19 mouse cellular contexts compared by ENCODE assay signal in genomic region chr11:20165991-20166390, GRCm38 (mm10). TPM values are rescaled to one million over a fixed set of nuclear protein-coding genes. Genes with fewer than 3 reads are reported as not detected.
DNase-seq lines count a peak whose midpoint lies in the region; ATAC-seq and TF ChIP-seq lines count a peak whose summit lies in the region.
"Had no signal": no experiment of that assay in that cellular context is flagged by ENCODE, and none has a peak within 500 bp of the region (broad histone marks: within the 10 kb centered on the region; RNA-seq: fewer than 3 reads in every experiment).

No protein-coding gene starts in this region.

- H3K4me1 ChIP-seq in E14TG2a.4 (replicated peaks; ENCODE audit: low read depth, low read length) = peaks cover 48% of the 10 kb centered on the region
- H3K4me1 ChIP-seq in ES-E14 (ENCODE audit: control insufficient read depth in 2 of 2, insufficient read depth in 2 of 2, low read length in 2 of 2, poor library complexity in 1 of 2) = peaks cover 0 to 9% of the 10 kb centered on the region in 2 experiments; a peak in 2 of 4 replicates
- no peaks in the 10 kb centered on the region for H3K4me1 ChIP-seq in brown adipose tissue, adult 24 weeks (ENCODE audit: control insufficient read depth, insufficient read depth, insufficient read length, low read length)
- H3K4me1 ChIP-seq in forebrain, embryonic 13.5 days = no peaks in the 10 kb centered on the region
- H3K4me1 ChIP-seq: embryonic facial prominence, embryonic 12.5 days; heart, embryonic 10.5 days; hindbrain, embryonic 13.5 days had no signal

- H3K27me3 ChIP-seq in E14TG2a.4 (ENCODE audit: insufficient read depth, low read length) = no peaks in the 10 kb centered on the region
- H3K27me3 ChIP-seq in forebrain, embryonic 13.5 days = no peaks in the 10 kb centered on the region
- H3K27me3 ChIP-seq: embryonic facial prominence, embryonic 12.5 days; hindbrain, embryonic 13.5 days had no signal

- H3K9me3 ChIP-seq in E14TG2a.4 (ENCODE audit: low read length) = peaks cover 45% of the 10 kb centered on the region
- no peaks in the 10 kb centered on the region for H3K9me3 ChIP-seq in ES-E14 (ENCODE audit: control insufficient read depth, insufficient read depth, low read depth, low read length)
- no peaks in the 10 kb centered on the region for H3K9me3 ChIP-seq in forebrain, embryonic 13.5 days (replicated peaks)
- H3K9me3 ChIP-seq: embryonic facial prominence, embryonic 12.5 days; heart, embryonic 10.5 days; hindbrain, embryonic 13.5 days had no signal

- no peak for TF ChIP-seq CTCF in E14TG2a.4 (conservative IDR thresholded peaks at IDR 0.05; ENCODE audit: low read length)

- H3K36me3 ChIP-seq in E14TG2a.4 (ENCODE audit: insufficient read depth, low read length) = peaks cover 27% of the 10 kb centered on the region
- H3K36me3 ChIP-seq in ES-E14 (ENCODE audit: control insufficient read depth, insufficient read depth, low read length, poor library complexity, severe bottlenecking) = no peaks in the 10 kb centered on the region; the same call in 1 of the 2 replicates
- no peaks in the 10 kb centered on the region for H3K36me3 ChIP-seq in forebrain, embryonic 13.5 days (ENCODE audit: poor library complexity, severe bottlenecking)
- H3K36me3 ChIP-seq: embryonic facial prominence, embryonic 12.5 days; heart, embryonic 10.5 days; hindbrain, embryonic 13.5 days had no signal

- H3K4me2 ChIP-seq in forebrain, embryonic 13.5 days = no peak overlapping the region
- H3K4me2 ChIP-seq: embryonic facial prominence, embryonic 12.5 days; hindbrain, embryonic 13.5 days had no signal

- peak; percentile 28 for DNase-seq in adrenal gland, postnatal 14 days
- DNase-seq in adrenal gland, postnatal 25 days = no peak
- no peak for DNase-seq in ES-E14 (ENCODE audit: low read depth, low spot score)
- DNase-seq in cerebellum, adult 9-11 months = no peak
- DNase-seq: adrenal gland, postnatal 36 days; cerebellum, adult 11 months; cerebellum, adult 8-10 months; cerebellum, postnatal 25 days; gastrocnemius, postnatal 10 days; heart, adult 18-20 months; heart, postnatal 10 days had no signal

- in situ Hi-C loops in ES-E14 (cut with MboI; ENCODE audit: low sequenced_read_pairs in 2 of 2, unreplicated experiment in 2 of 2) = no loop called here

- H3K4me3 ChIP-seq in E14TG2a.4 (replicated peaks; ENCODE audit: low read length) = peak overlapping the region; percentile 43; the same call in 1 of the 2 replicates
- H3K4me3 ChIP-seq in ES-E14 (ENCODE audit: insufficient read depth in 1 of 2, low read depth in 1 of 2, low read length in 2 of 2, poor library complexity in 1 of 2, severe bottlenecking in 1 of 2) = peak overlapping the region in 1 of 2 experiments; percentile 34; a peak in 1 of 4 replicates
- H3K4me3 ChIP-seq in brown adipose tissue, adult 24 weeks (ENCODE audit: insufficient read depth, low read depth, low read length) = no peak overlapping the region
- no peak overlapping the region for H3K4me3 ChIP-seq in forebrain, embryonic 13.5 days
- H3K4me3 ChIP-seq: embryonic facial prominence, embryonic 12.5 days; heart, embryonic 10.5 days; hindbrain, embryonic 13.5 days had no signal

- 85% methylated on average over 4 of the region's 4 CpGs for WGBS in forebrain, embryonic 13.5 days

- no peak for ATAC-seq in forebrain, embryonic 13.5 days
- ATAC-seq: forebrain, embryonic 16.5 days; hindbrain, postnatal 0 days had no signal

- peak overlapping the region; percentile 64; the same call in 1 of the 2 replicates for H3K9ac ChIP-seq in ES-E14 (ENCODE audit: insufficient read depth, low read depth, low read length, poor library complexity, severe bottlenecking)
- no peak overlapping the region for H3K9ac ChIP-seq in forebrain, embryonic 13.5 days
- H3K9ac ChIP-seq: embryonic facial prominence, embryonic 12.5 days; hindbrain, embryonic 13.5 days had no signal

- peak overlapping the region; percentile 97 for H3K27ac ChIP-seq in ES-E14 (ENCODE audit: insufficient read depth, low read depth, low read length, poor library complexity, severe bottlenecking)
- H3K27ac ChIP-seq in brown adipose tissue, adult 24 weeks (replicated peaks; ENCODE audit: low read depth, low read length) = peak overlapping the region; percentile 87
- no peak overlapping the region for H3K27ac ChIP-seq in forebrain, embryonic 13.5 days
- H3K27ac ChIP-seq: embryonic facial prominence, embryonic 12.5 days; heart, embryonic 10.5 days; hindbrain, embryonic 13.5 days; hindbrain, postnatal 0 days had no signal

TF ChIP-seq in ES-E14, 5 proteins besides CTCF, POLR2A, EP300 and RAD21:
- TF ChIP-seq ZC3H11A (IDR thresholded peaks at IDR 0.05; ENCODE audit: borderline replicate concordance, low read depth, low read length) (no peak), CHD2 (IDR thresholded peaks at IDR 0.05; ENCODE audit: low read depth, low read length) (no peak), ZNF384 (IDR thresholded peaks at IDR 0.05; ENCODE audit: low read depth, low read length) (no peak), HCFC1 (IDR thresholded peaks at IDR 0.05; ENCODE audit: borderline replicate concordance, insufficient read depth, low read length) (no peak), MAFK (IDR thresholded peaks at IDR 0.05; ENCODE audit: insufficient read depth, low read depth, low read length) (no peak)

RNA-seq across cellular contexts. Expression of gene Rab1a, which starts 35.2 kb away (rescaled TPM):
- total RNA-seq in adrenal gland, postnatal 14 days (2021) = 146 and 165 TPM in 2 replicates
- 164 and 182 TPM in 2 replicates for total RNA-seq in adrenal gland, postnatal 25 days (2021)
- total RNA-seq in ES-E14 (2012; rRNA removed) = 77.9 and 122 TPM in 2 replicates
- polyA plus RNA-seq in brown adipose tissue, adult 24 weeks (2012; ENCODE audit: insufficient read depth, insufficient read length, missing spikeins) = 180 and 204 TPM in 2 replicates
- polyA plus RNA-seq in forebrain, embryonic 13.5 days (2015; fragmentation: Nextera tagmentation; extraction: Ambion mirVana) = 275 and 300 TPM in 2 replicates

RNA-seq across cellular contexts. Expression of gene Actr2, which starts 53.3 kb away (rescaled TPM):
- total RNA-seq in adrenal gland, postnatal 14 days (2021) = 104 and 110 TPM in 2 replicates
- 121 and 131 TPM in 2 replicates for total RNA-seq in adrenal gland, postnatal 25 days (2021)
- 70.3 and 107 TPM in 2 replicates for total RNA-seq in ES-E14 (2012; rRNA removed)
- 55.9 and 60.4 TPM in 2 replicates for polyA plus RNA-seq in brown adipose tissue, adult 24 weeks (2012; ENCODE audit: insufficient read depth, insufficient read length, missing spikeins)
- polyA plus RNA-seq in forebrain, embryonic 13.5 days (2015; fragmentation: Nextera tagmentation; extraction: Ambion mirVana) = 148 and 166 TPM in 2 replicates
